Mouse (Mus musculus) hindbrain, embryonic 12.5 days (tissue): ENCODE results near the gene Spta1. TPM values are rescaled to one million over a fixed set of nuclear protein-coding genes. Genes with fewer than 3 reads are reported as not detected.

ENCODE experiments used
- ATAC-seq: fragments of 200-750 bp; cut with Nextera tagmentation; 2 replicates; pipeline ENCODE4 v1.8.0; 2017; ENCODE audit warnings: moderate TSS enrichment; ENCODE audit not compliant: low FRiP score
- H3K27ac ChIP-seq: fragments of 300-500 bp; sonication (generic); 2 replicates; pipeline ENCODE4 v1.5.1; 2016; ENCODE audit warnings: mild to moderate bottlenecking
- H3K27me3 ChIP-seq: fragments of 300-500 bp; sonication (generic); 2 replicates; pipeline ENCODE4 v1.6.1; 2016; ENCODE audit warnings: mild to moderate bottlenecking
- H3K36me3 ChIP-seq: fragments of 300-500 bp; sonication (generic); 2 replicates; pipeline ENCODE4 v1.6.1; 2016; ENCODE audit warnings: mild to moderate bottlenecking
- H3K4me1 ChIP-seq: fragments of 300-500 bp; sonication (generic); 2 replicates; pipeline ENCODE4 v1.6.1; 2016
- H3K4me2 ChIP-seq: fragments of 300-500 bp; sonication (generic); replicated peaks from 2 replicates; pipeline ENCODE4 v1.6.1; 2016; ENCODE audit warnings: mild to moderate bottlenecking
- H3K4me3 ChIP-seq: fragments of 300-500 bp; sonication (generic); 2 replicates; pipeline ENCODE4 v1.5.1; 2016; ENCODE audit warnings: mild to moderate bottlenecking
- H3K9ac ChIP-seq: fragments of 300-500 bp; sonication (generic); 2 replicates; pipeline ENCODE4 v1.6.1; 2016; ENCODE audit warnings: mild to moderate bottlenecking, moderate library complexity
- H3K9me3 ChIP-seq: fragments of 300-500 bp; sonication (generic); replicated peaks from 2 replicates; pipeline ENCODE4 v1.6.1; 2016; ENCODE audit warnings: mild to moderate bottlenecking
- WGBS: fragments of 180-500 bp; shearing (Covaris S2); methylation state at CpG from one replicate; pipeline ENCODE4 v1.1.7; 2016; 5-methylcytosine and 5-hydroxymethylcytosine counted together
- polyA plus RNA-seq: library from polyadenylated mRNA; unstranded; fragments of >200 nt; fragmentation: Nextera tagmentation; extraction: Ambion mirVana; gene quantifications from 2 replicates; pipeline ENCODE4 v1.2.1, GENCODE M21; 2016

The Spta1 gene
- polyA plus RNA-seq, 1 experiment from 2014 or later: 1.7 TPM

DNA sequence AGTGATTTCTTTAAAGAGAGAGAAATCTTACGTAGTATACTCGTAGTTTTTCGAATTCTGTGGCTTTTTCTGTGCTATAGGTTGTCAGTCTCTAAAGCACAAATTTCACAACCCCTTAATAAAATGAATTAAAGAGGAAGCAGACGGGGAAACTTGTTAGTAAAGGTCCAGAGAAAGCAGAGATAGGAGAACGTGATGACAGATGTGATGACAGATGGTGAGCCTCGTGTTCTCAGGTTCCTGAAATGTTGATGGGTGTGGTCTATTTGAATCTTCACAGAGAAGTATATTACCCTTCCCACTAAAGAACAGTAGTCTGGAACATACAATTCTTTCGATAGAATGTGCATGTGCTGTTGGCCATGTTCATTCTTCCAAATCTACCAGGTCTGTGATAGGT, 32.1 kb downstream of the Spta1 start:
- no peaks in the 10 kb centered on the region for H3K27me3 ChIP-seq
- no peak for ATAC-seq
- H3K4me1 ChIP-seq: no peaks in the 10 kb centered on the region
- H3K36me3 ChIP-seq: no peaks in the 10 kb centered on the region
- no peak overlapping the region for H3K4me3 ChIP-seq
- 82% methylated on average over 7 of the region's 7 CpGs for WGBS
- H3K27ac ChIP-seq: no peak overlapping the region
- H3K9me3 ChIP-seq: no peaks in the 10 kb centered on the region
- no peak overlapping the region for H3K4me2 ChIP-seq
- H3K9ac ChIP-seq: no peak overlapping the region

GRCm38 (mm10) chr1:174212286-174212685, 39.7 kb downstream of the Spta1 start:
- H3K27me3 ChIP-seq: no peaks in the 10 kb centered on the region
- no peaks in the 10 kb centered on the region for H3K36me3 ChIP-seq
- no peak overlapping the region for H3K9ac ChIP-seq
- no peak overlapping the region for H3K4me2 ChIP-seq
- H3K4me1 ChIP-seq: no peaks in the 10 kb centered on the region
- no peak for ATAC-seq
- no peak overlapping the region for H3K4me3 ChIP-seq
- H3K27ac ChIP-seq: no peak overlapping the region
- WGBS: 84% methylated on average over 5 of the region's 5 CpGs
- no peaks in the 10 kb centered on the region for H3K9me3 ChIP-seq

DNA sequence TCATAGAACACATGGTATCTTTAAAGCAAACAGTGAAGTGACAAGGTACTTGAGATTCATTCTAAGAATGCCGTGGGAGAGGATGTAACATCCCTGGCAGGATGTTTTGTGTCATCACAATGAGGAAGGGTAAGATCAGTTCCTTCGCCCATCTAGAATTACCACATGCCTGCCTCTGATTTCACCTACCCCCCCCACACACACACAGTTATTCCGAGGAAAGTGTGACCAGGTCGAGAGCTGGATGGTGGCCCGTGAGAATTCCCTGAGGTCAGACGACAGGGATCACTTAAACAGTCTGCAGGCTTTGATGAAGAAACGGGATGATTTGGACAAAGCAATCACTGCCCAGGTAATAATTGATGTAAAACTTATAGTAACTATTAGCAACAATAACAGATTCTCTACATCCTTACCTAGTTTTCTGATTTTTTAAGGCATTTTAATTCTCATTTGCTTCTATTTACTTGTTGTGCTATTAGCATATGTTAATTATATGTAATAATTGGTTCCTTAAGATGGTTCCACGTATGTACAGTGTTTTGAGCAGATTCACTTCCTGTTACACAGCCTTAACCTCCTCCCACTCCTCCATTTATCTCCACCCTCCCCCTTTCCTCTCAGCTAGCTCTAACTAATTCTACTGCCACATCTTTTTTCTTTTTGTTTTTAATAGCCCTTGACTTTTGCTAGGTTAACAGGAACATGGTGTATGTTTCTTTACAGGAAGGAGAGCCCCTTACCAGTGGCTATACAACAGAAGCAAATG, 42.9 kb downstream of the Spta1 start:
- no peak for ATAC-seq
- no peaks in the 10 kb centered on the region for H3K27me3 ChIP-seq
- H3K27ac ChIP-seq: no peak overlapping the region
- 77% methylated on average over 8 of the region's 8 CpGs for WGBS
- no peaks in the 10 kb centered on the region for H3K36me3 ChIP-seq
- no peak overlapping the region for H3K9ac ChIP-seq
- H3K4me2 ChIP-seq: no peak overlapping the region
- no peaks in the 10 kb centered on the region for H3K9me3 ChIP-seq
- no peak overlapping the region for H3K4me3 ChIP-seq
- H3K4me1 ChIP-seq: no peaks in the 10 kb centered on the region

DNA sequence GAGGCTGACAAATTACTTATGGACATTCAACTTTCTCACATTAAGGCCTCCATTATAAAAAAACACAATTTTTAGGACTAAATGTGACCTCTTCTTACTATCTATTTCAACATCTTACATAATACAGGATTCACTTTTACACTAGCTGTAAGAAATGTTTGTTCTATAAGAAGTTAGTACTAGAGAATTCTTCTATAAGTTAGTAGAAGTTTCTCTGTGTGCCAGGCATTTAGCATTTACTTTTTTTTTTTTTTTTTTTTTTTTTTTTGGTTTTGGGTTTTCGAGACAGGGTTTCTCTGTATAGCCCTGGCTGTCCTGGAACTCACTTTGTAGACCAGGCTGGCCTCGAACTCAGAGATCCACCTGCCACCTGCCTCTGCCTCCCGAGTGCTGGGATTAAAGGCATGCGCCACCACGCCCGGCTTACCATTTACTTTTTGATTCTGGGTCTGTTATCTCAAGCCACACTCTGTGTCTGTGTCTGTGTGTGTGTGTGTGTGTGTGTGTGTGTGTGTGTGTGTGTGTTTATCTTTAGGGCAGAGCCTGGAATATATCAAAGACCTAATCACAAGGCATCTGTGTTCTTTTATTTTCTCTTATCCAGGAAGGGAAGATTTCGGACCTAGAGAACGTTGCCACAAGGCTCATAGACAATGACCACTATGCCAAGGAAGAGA, 44.1 kb downstream of the Spta1 start:
- H3K4me3 ChIP-seq: no peak overlapping the region
- H3K4me1 ChIP-seq: no peaks in the 10 kb centered on the region
- WGBS: 90% methylated on average over 7 of the region's 8 CpGs
- H3K9me3 ChIP-seq: no peaks in the 10 kb centered on the region
- H3K9ac ChIP-seq: no peak overlapping the region
- no peak overlapping the region for H3K27ac ChIP-seq
- H3K4me2 ChIP-seq: no peak overlapping the region
- no peaks in the 10 kb centered on the region for H3K36me3 ChIP-seq
- ATAC-seq: no peak
- H3K27me3 ChIP-seq: no peaks in the 10 kb centered on the region

GRCm38 (mm10) chr1:174239916-174240315, 67.3 kb downstream of the Spta1 start:
- ATAC-seq: no peak
- no peaks in the 10 kb centered on the region for H3K36me3 ChIP-seq
- no peak overlapping the region for H3K4me2 ChIP-seq
- H3K9ac ChIP-seq: no peak overlapping the region
- no peaks in the 10 kb centered on the region for H3K9me3 ChIP-seq
- no peaks in the 10 kb centered on the region for H3K4me1 ChIP-seq
- no peak overlapping the region for H3K4me3 ChIP-seq
- H3K27ac ChIP-seq: no peak overlapping the region
- H3K27me3 ChIP-seq: no peaks in the 10 kb centered on the region
- 90% methylated on average over 4 of the region's 4 CpGs for WGBS

DNA sequence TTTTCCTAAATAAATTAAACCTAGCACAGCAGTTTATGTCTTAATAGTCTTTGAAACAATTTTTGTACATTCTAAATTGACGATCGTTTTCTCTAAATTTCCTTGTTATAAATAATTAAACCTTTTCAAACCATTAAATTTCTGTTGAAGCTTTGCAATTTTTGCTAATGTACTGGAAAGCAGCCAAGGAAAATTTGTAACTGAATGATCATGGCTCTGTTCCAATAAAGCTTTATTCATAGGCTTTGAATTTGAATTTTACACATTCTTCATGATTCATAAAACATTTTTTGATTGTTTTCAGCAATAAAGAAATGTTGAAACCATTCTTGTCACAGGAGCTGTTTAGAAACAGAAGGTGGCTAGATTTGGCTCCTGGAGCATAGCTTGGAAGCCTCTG, 72.0 kb downstream of the Spta1 start:
- no peak for ATAC-seq
- Histone ChIP-seq H3K27ac (no peak overlapping the region), H3K4me1 (no peaks in the 10 kb centered on the region), H3K36me3 (no peaks in the 10 kb centered on the region), H3K4me2 (no peak overlapping the region), H3K27me3 (no peaks in the 10 kb centered on the region), H3K4me3 (no peak overlapping the region), H3K9me3 (no peaks in the 10 kb centered on the region), H3K9ac (no peak overlapping the region)
- WGBS: 87% methylated on average over 2 of the region's 2 CpGs

GRCm38 (mm10) chr1:174246080-174246479, 73.5 kb downstream of the Spta1 start:
- WGBS: 90% methylated on average over 1 of the region's 1 CpGs
- H3K36me3 ChIP-seq: no peaks in the 10 kb centered on the region
- H3K27ac ChIP-seq: no peak overlapping the region
- no peak for ATAC-seq
- H3K9me3 ChIP-seq: no peaks in the 10 kb centered on the region
- no peaks in the 10 kb centered on the region for H3K4me1 ChIP-seq
- H3K9ac ChIP-seq: no peak overlapping the region
- H3K27me3 ChIP-seq: no peaks in the 10 kb centered on the region
- no peak overlapping the region for H3K4me3 ChIP-seq
- H3K4me2 ChIP-seq: no peak overlapping the region

DNA sequence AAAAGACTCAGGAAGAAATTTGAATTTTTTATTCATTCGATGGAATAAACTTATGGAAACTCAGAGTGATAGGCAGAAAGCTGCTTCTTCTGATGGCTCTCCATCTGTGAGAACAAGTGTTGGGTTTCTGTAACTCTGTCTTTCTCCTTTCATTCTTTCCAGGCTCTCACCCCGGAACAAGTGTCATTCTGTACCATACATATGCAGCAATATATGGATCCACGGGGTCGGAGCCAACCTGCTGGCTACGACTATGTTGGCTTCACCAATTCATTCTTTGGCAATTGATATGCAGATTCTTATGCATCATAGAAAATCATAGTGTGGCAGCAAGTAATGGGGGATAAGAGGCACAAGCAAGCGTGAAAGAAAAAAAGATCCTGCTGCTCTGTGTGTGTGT, 74.6 kb downstream of the Spta1 start:
- Histone ChIP-seq H3K4me3 (no peak overlapping the region), H3K36me3 (no peaks in the 10 kb centered on the region), H3K27me3 (no peaks in the 10 kb centered on the region), H3K27ac (no peak overlapping the region), H3K4me2 (no peak overlapping the region), H3K9me3 (no peaks in the 10 kb centered on the region), H3K9ac (no peak overlapping the region), H3K4me1 (no peaks in the 10 kb centered on the region)
- ATAC-seq: no peak
- WGBS: 81% methylated on average over 6 of the region's 6 CpGs

- H3K4me3 ChIP-seq: no peak overlapping the region
- 88% methylated on average over 2 of the region's 2 CpGs for WGBS
Measured at GRCm38 (mm10) chr1:174250376-174250775, 77.8 kb downstream of the Spta1 start.

GRCm38 (mm10) chr1:174251961-174252360, 79.4 kb downstream of the Spta1 start, which contains the start of gene Olfr419:
Olfr419 (minus strand) TSS chr1:174252061.
- Histone ChIP-seq H3K4me1 (no peaks in the 10 kb centered on the region), H3K9me3 (no peaks in the 10 kb centered on the region), H3K4me2 (no peak within 1 kb of the TSS), H3K4me3 (no peak within 1 kb of the TSS), H3K27me3 (no peaks in the 10 kb centered on the region), H3K9ac (no peak within 1 kb of the TSS), H3K36me3 (no peaks in the 10 kb centered on the region), H3K27ac (no peak within 1 kb of the TSS)
- no peak for ATAC-seq
- WGBS: 84% methylated on average over 3 of the region's 3 CpGs

More at GRCm38 (mm10) chr1:174250376-174250775, 77.8 kb downstream of the Spta1 start:
- no peaks in the 10 kb centered on the region for H3K9me3 ChIP-seq
- H3K4me2 ChIP-seq: no peak overlapping the region
- ATAC-seq: no peak
- H3K27me3 ChIP-seq: no peaks in the 10 kb centered on the region
- no peaks in the 10 kb centered on the region for H3K36me3 ChIP-seq
- H3K9ac ChIP-seq: no peak overlapping the region
- no peak overlapping the region for H3K27ac ChIP-seq
- no peaks in the 10 kb centered on the region for H3K4me1 ChIP-seq

DNA sequence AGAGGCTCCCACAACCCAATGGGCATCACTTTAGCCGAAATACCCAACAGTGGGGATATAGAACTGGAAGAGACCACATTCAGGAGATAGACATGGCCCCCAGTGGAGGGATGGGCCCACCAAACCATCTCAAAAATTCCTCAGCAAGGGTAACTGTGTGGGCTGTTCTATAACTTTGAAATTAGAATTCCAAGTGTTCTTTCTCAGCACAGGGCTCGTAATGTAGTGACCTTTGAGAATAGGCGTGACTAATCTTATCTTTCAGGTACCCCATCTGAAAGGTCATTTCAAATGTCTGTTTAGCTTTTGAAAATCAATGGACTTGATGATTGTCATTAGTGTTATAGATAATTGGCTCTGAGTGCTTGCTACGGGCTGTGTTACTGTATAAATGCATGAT, 95.2 kb downstream of the Spta1 start:
- H3K36me3 ChIP-seq: no peaks in the 10 kb centered on the region
- no peaks in the 10 kb centered on the region for H3K9me3 ChIP-seq
- no peaks in the 10 kb centered on the region for H3K27me3 ChIP-seq
- no peak overlapping the region for H3K4me3 ChIP-seq
- 90% methylated on average over 4 of the region's 4 CpGs for WGBS
- no peak overlapping the region for H3K4me2 ChIP-seq
- no peaks in the 10 kb centered on the region for H3K4me1 ChIP-seq
- no peak overlapping the region for H3K9ac ChIP-seq
- H3K27ac ChIP-seq: no peak overlapping the region
- no peak for ATAC-seq

- Histone ChIP-seq H3K4me1 (no peaks in the 10 kb centered on the region), H3K36me3 (no peaks in the 10 kb centered on the region), H3K4me3 (no peak overlapping the region), H3K4me2 (no peak overlapping the region), H3K9ac (no peak overlapping the region), H3K27me3 (no peaks in the 10 kb centered on the region), H3K27ac (no peak overlapping the region), H3K9me3 (no peaks in the 10 kb centered on the region)
- WGBS: 82% methylated on average over 4 of the region's 4 CpGs
- ATAC-seq: no peak
Measured at GRCm38 (mm10) chr1:174269162-174269561, 96.6 kb downstream of the Spta1 start.

DNA sequence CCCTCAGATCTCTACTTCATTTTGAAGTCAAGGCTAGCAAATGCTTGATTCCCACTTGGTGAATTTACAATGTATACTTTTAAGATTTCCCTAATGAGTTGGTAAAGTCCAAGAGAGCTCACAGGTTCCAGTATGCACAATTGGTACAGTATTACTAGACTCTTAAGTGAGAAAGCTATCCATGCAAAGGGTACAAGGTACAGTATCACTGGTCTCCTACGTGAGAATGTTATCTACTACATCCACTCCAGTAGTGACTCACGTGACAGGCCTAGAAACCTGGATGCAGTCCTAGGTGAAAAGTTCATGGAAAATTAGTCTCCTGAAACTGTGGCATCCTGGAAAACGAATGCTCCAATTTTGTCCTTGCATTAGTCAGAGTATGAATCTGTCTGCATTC, 98.1 kb downstream of the Spta1 start:
- H3K9me3 ChIP-seq: no peaks in the 10 kb centered on the region
- 84% methylated on average over 3 of the region's 3 CpGs for WGBS
- H3K4me1 ChIP-seq: no peaks in the 10 kb centered on the region
- H3K36me3 ChIP-seq: no peaks in the 10 kb centered on the region
- H3K9ac ChIP-seq: no peak overlapping the region
- ATAC-seq: no peak
- H3K27ac ChIP-seq: no peak overlapping the region
- H3K4me3 ChIP-seq: no peak overlapping the region
- H3K27me3 ChIP-seq: no peaks in the 10 kb centered on the region
- no peak overlapping the region for H3K4me2 ChIP-seq
